Comparison of ENCODE assay signal across 13 mouse cellular contexts in the genomic region with DNA sequence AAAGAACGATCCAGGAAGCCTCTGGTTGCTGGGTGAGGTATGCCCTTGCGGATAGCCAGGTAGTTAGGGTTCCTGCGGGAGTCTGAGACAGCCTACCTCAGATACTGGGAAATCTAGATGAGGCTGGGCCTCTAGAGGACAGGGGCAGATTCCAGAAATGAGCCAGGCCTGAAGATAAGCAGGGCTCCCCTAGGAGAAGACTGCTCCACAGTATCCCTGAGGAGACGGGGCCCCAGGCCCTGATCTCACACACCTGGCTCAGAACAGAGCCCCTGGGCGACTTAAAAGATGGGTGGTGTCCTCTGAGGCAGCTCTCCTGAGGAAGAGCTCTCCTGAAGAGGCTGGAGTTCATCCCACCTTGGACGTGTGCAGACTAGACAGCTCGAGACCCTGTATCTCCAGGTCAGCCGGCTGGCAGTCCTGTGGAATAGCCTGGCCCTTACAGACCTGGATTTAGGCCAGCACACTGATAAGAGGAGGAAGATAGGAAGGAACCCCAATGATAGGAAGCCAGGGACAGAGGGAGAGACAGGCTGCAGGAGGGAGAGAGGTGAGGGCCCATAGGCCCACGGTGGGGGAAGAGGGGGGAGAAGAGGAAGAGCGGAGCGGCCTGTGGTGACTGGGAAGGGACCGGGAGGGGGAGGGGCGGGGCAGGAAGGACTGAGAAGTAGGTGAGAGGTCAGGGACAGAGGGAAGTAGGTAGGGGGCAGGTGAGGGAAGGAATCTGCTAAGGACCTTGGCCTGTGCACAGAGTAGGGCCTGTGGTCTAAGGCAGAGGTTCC.
DNase-seq lines count a peak whose midpoint lies in the region; ATAC-seq and TF ChIP-seq lines count a peak whose summit lies in the region.
"Had no signal": no experiment of that assay in that cellular context is flagged by ENCODE, and none has a peak within 500 bp of the region (broad histone marks: within the 10 kb centered on the region; RNA-seq: fewer than 3 reads in every experiment).

No protein-coding gene starts in this region.

- H3K27me3 ChIP-seq in heart, embryonic 16.5 days (ENCODE audit: control insufficient read depth, insufficient read depth, low read length), result no peaks in the 10 kb centered on the region
- H3K27me3 ChIP-seq in ES-Bruce4 (ENCODE audit: control insufficient read depth, insufficient read depth, low read length, poor library complexity, severe bottlenecking), result no peaks in the 10 kb centered on the region
- H3K27me3 ChIP-seq in heart, postnatal 0 days (ENCODE audit: control insufficient read depth, insufficient read depth, low read length), result no peaks in the 10 kb centered on the region
- H3K27me3 ChIP-seq in liver, embryonic 16.5 days (ENCODE audit: control insufficient read depth, insufficient read depth, low read depth, low read length), result no peaks in the 10 kb centered on the region
- H3K27me3 ChIP-seq: embryonic facial prominence, embryonic 13.5 days had no signal

- H3K27ac ChIP-seq in heart, embryonic 16.5 days (ENCODE audit: low read length), result peak overlapping the region; percentile 16; the same call in 1 of the 2 replicates
- no peak overlapping the region for H3K27ac ChIP-seq in ES-Bruce4 (ENCODE audit: insufficient read depth, low read length)
- no peak overlapping the region; the same call in 1 of the 2 replicates for H3K27ac ChIP-seq in heart, postnatal 0 days (ENCODE audit: low read depth)
- no peak overlapping the region for H3K27ac ChIP-seq in liver, embryonic 16.5 days (ENCODE audit: low read length)
- H3K27ac ChIP-seq: liver, embryonic 14.5 days had no signal

- no peak for TF ChIP-seq POLR2A in ES-Bruce4 (IDR thresholded peaks at IDR 0.05; ENCODE audit: insufficient read depth, low read length)

- H3K9ac ChIP-seq in heart, embryonic 16.5 days (ENCODE audit: low read length), result 0 out of 2 replicates have a peak overlapping the region, but pooled peaks have one; percentile 23
- no peak overlapping the region for H3K9ac ChIP-seq in ES-Bruce4 (ENCODE audit: low read depth, poor library complexity, severe bottlenecking)
- H3K9ac ChIP-seq in heart, postnatal 0 days (replicated peaks; ENCODE audit: low read depth, low read length), result no peak overlapping the region
- H3K9ac ChIP-seq in liver, embryonic 16.5 days (ENCODE audit: low read depth, low read length), result no peak overlapping the region
- H3K9ac ChIP-seq: liver, embryonic 14.5 days had no signal

- H3K4me1 ChIP-seq in heart, embryonic 16.5 days (ENCODE audit: control insufficient read depth, insufficient read depth, low read length), result peaks cover 48% of the 10 kb centered on the region
- peaks cover 8% of the 10 kb centered on the region for H3K4me1 ChIP-seq in ES-Bruce4 (ENCODE audit: control insufficient read depth, insufficient read depth, low read length)
- H3K4me1 ChIP-seq in heart, postnatal 0 days (ENCODE audit: control insufficient read depth, insufficient read depth), result peaks cover 40% of the 10 kb centered on the region
- peaks cover 6% of the 10 kb centered on the region for H3K4me1 ChIP-seq in liver, embryonic 16.5 days (ENCODE audit: control insufficient read depth, low read depth, low read length)

- TF ChIP-seq EP300 in ES-Bruce4 (IDR thresholded peaks at IDR 0.05; ENCODE audit: insufficient read depth, low read depth, low read length), result no peak
- no peak for TF ChIP-seq EP300 in heart, postnatal 0 days (IDR thresholded peaks at IDR 0.05; ENCODE audit: low read depth)

- peak; percentile 49; the same call in 1 of the 2 replicates for ATAC-seq in heart, embryonic 16.5 days (replicated peaks; ENCODE audit: extremely low read depth, insufficient read depth, low FRiP score)
- peak; percentile 31 for ATAC-seq in heart, postnatal 0 days (ENCODE audit: insufficient read depth, low read depth)
- ATAC-seq in liver, embryonic 16.5 days (ENCODE audit: low read depth), result peak; percentile 17; the same call in 1 of the 2 replicates
- no peak for ATAC-seq in cerebellum, adult (ENCODE audit: insufficient number of reproducible peaks, low FRiP score, low TSS enrichment)
- ATAC-seq: inflammation-experienced regulatory T-cells, adult 6 months had no signal

- H3K4me2 ChIP-seq in heart, embryonic 16.5 days (ENCODE audit: low read depth, low read length), result peak overlapping the region; percentile 14; the same call in 1 of the 2 replicates
- H3K4me2 ChIP-seq in heart, postnatal 0 days (ENCODE audit: low read depth, low read length), result no peak overlapping the region
- H3K4me2 ChIP-seq in liver, embryonic 16.5 days (ENCODE audit: low read depth, low read length), result no peak overlapping the region
- H3K4me2 ChIP-seq: embryonic facial prominence, embryonic 13.5 days had no signal

- H3K4me3 ChIP-seq in heart, embryonic 16.5 days (ENCODE audit: low read length), result no peak overlapping the region
- H3K4me3 ChIP-seq in ES-Bruce4 (ENCODE audit: low read depth, low read length), result peak overlapping the region; percentile 16; the same call in 1 of the 2 replicates
- H3K4me3 ChIP-seq in heart, postnatal 0 days (ENCODE audit: low read depth, low read length), result no peak overlapping the region
- no peak overlapping the region for H3K4me3 ChIP-seq in liver, embryonic 16.5 days (ENCODE audit: low read depth, low read length)
- H3K4me3 ChIP-seq: embryonic facial prominence, embryonic 13.5 days had no signal

- DNase-seq in heart, postnatal 4 days, result no peak
- peak; percentile 43 for DNase-seq in heart, postnatal 0 days (ENCODE audit: low spot score)
- DNase-seq in retina, embryonic 14.5 days (ENCODE audit: low spot score), result no peak
- DNase-seq in thymus, postnatal 25 days, result no peak
- DNase-seq: cerebellum, adult 11 months; layer of hippocampus, adult 9-11 months had no signal

- 40% methylated on average over 12 of the region's 13 CpGs for WGBS in heart, embryonic 16.5 days
- WGBS in heart, postnatal 0 days, result 34% methylated on average over 13 of the region's 13 CpGs
- 29% methylated on average over 13 of the region's 13 CpGs for WGBS in liver, embryonic 16.5 days (ENCODE audit: insufficient replicate concordance)

- H3K36me3 ChIP-seq in heart, embryonic 16.5 days (ENCODE audit: control insufficient read depth, insufficient read depth), result no peaks in the 10 kb centered on the region
- no peaks in the 10 kb centered on the region for H3K36me3 ChIP-seq in ES-Bruce4 (ENCODE audit: control insufficient read depth, insufficient read depth, low read length, poor library complexity, severe bottlenecking)
- no peaks in the 10 kb centered on the region for H3K36me3 ChIP-seq in heart, postnatal 0 days (replicated peaks; ENCODE audit: control insufficient read depth, insufficient read depth, low read length)
- no peaks in the 10 kb centered on the region for H3K36me3 ChIP-seq in liver, embryonic 16.5 days (ENCODE audit: control insufficient read depth, insufficient read depth)
- H3K36me3 ChIP-seq: embryonic facial prominence, embryonic 13.5 days had no signal

- TF ChIP-seq CTCF in ES-Bruce4 (IDR thresholded peaks at IDR 0.05; ENCODE audit: low read depth, low read length), result no peak
- no peak for TF ChIP-seq CTCF in heart, postnatal 0 days (IDR thresholded peaks at IDR 0.05; ENCODE audit: low read depth)

- no peaks in the 10 kb centered on the region for H3K9me3 ChIP-seq in heart, embryonic 16.5 days (replicated peaks; ENCODE audit: control insufficient read depth, low read length)
- H3K9me3 ChIP-seq in ES-Bruce4 (replicated peaks; ENCODE audit: control insufficient read depth, insufficient read depth, low read length, poor library complexity, severe bottlenecking), result no peaks in the 10 kb centered on the region
- no peaks in the 10 kb centered on the region for H3K9me3 ChIP-seq in heart, postnatal 0 days (replicated peaks; ENCODE audit: control insufficient read depth, low read length)
- no peaks in the 10 kb centered on the region for H3K9me3 ChIP-seq in liver, embryonic 16.5 days (replicated peaks; ENCODE audit: control insufficient read depth, low read length)
- H3K9me3 ChIP-seq: embryonic facial prominence, embryonic 13.5 days had no signal
